In the genomic region with DNA sequence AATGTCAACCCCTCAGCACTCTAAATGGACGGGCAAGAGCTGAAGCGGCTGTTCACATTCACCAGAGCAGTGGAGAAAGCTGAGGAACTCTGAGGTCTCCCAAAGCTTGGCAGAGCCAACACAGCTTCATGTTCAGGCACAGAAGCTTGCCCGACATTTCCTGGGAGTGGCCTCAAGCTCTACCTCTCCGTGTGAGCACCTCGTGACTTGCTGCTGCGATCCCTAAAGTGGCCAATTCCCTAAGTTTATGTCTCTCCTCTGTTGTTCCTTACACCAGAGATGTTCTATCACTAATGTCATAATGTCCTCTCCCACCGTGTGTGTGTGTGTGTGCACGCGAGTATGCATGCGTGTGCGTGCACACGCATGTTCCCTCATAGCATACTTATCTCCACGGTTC, we compare ENCODE assay signal across 17 mouse cellular contexts. TPM values are rescaled to one million over a fixed set of nuclear protein-coding genes. Genes with fewer than 3 reads are reported as not detected.
A peak's percentile ranks its signal among the peaks of the same experiment; 100 is the strongest.
DNase-seq lines count a peak whose midpoint lies in the region; ATAC-seq and TF ChIP-seq lines count a peak whose summit lies in the region.
"Had no signal": no experiment of that assay in that cellular context is flagged by ENCODE, and none has a peak within 500 bp of the region (broad histone marks: within the 10 kb centered on the region; RNA-seq: fewer than 3 reads in every experiment).

No protein-coding gene starts in this region.

- no peak for TF ChIP-seq CTCF in G1E (IDR thresholded peaks at IDR 0.05; ENCODE audit: low read depth, low read length)

- no peaks in the 10 kb centered on the region for H3K27me3 ChIP-seq in heart, embryonic 16.5 days (ENCODE audit: control insufficient read depth, insufficient read depth, low read length)
- no peaks in the 10 kb centered on the region for H3K27me3 ChIP-seq in G1E (ENCODE audit: insufficient read depth, low read length)
- H3K27me3 ChIP-seq in liver, embryonic 11.5 days (replicated peaks; ENCODE audit: control insufficient read depth, insufficient read depth, low read length) = no peaks in the 10 kb centered on the region
- H3K27me3 ChIP-seq: heart, embryonic 13.5 days had no signal

- ATAC-seq in heart, embryonic 16.5 days (replicated peaks; ENCODE audit: extremely low read depth, insufficient read depth, low FRiP score) = no peak
- ATAC-seq in G1E (ENCODE audit: extremely low read depth, insufficient number of reproducible peaks, low FRiP score, poor library complexity, severe bottlenecking) = no peak
- ATAC-seq in liver, embryonic 11.5 days (replicated peaks; ENCODE audit: low FRiP score) = no peak
- ATAC-seq in megakaryocyte progenitor cell, adult 5-6 weeks (replicated peaks; ENCODE audit: poor library complexity) = 0 out of 2 replicates have a peak, but pooled peaks have one; percentile 3
- ATAC-seq: forebrain, postnatal 0 days; hindbrain, postnatal 0 days; intestine, postnatal 0 days had no signal

- peaks cover 45% of the 10 kb centered on the region for H3K4me1 ChIP-seq in heart, embryonic 16.5 days (ENCODE audit: control insufficient read depth, insufficient read depth, low read length)
- H3K4me1 ChIP-seq in G1E (ENCODE audit: insufficient read depth, low read depth, low read length) = peaks cover 97% of the 10 kb centered on the region
- H3K4me1 ChIP-seq in liver, embryonic 11.5 days (replicated peaks; ENCODE audit: control insufficient read depth, insufficient read depth, low read length) = peaks cover 86% of the 10 kb centered on the region

- H3K4me2 ChIP-seq in heart, embryonic 16.5 days (ENCODE audit: low read depth, low read length) = no peak overlapping the region
- peak overlapping the region; percentile 39 for H3K4me2 ChIP-seq in liver, embryonic 11.5 days
- H3K4me2 ChIP-seq: heart, embryonic 13.5 days had no signal

- H3K9ac ChIP-seq in heart, embryonic 16.5 days (ENCODE audit: low read length) = no peak overlapping the region
- H3K9ac ChIP-seq in liver, embryonic 11.5 days (ENCODE audit: low read depth, low read length) = peak overlapping the region; percentile 43; the same call in 1 of the 2 replicates
- H3K9ac ChIP-seq: forebrain, postnatal 0 days; heart, embryonic 13.5 days had no signal

- H3K9me3 ChIP-seq in heart, embryonic 16.5 days (replicated peaks; ENCODE audit: control insufficient read depth, low read length) = no peaks in the 10 kb centered on the region
- H3K9me3 ChIP-seq in G1E (replicated peaks) = no peaks in the 10 kb centered on the region
- no peaks in the 10 kb centered on the region for H3K9me3 ChIP-seq in liver, embryonic 11.5 days (ENCODE audit: control insufficient read depth, low read length)
- H3K9me3 ChIP-seq: forebrain, embryonic 10.5 days; heart, embryonic 13.5 days; midbrain, embryonic 10.5 days had no signal

- intact Hi-C loops in heart, postnatal 14 days (cut with DNase I) = no loop called here

- H3K27ac ChIP-seq in heart, embryonic 16.5 days (ENCODE audit: low read length) = peak overlapping the region; percentile 2; the same call in 1 of the 2 replicates
- peak overlapping the region; percentile 56; the same call in 1 of the 2 replicates for H3K27ac ChIP-seq in liver, embryonic 11.5 days (ENCODE audit: low read depth, low read length)
- H3K27ac ChIP-seq: heart, embryonic 13.5 days; hindbrain, postnatal 0 days; midbrain, embryonic 10.5 days had no signal

- no peak for DNase-seq in heart, postnatal 14 days
- no peak for DNase-seq in G1E (ENCODE audit: low spot score)
- DNase-seq in liver, embryonic 11.5 days (ENCODE audit: low spot score) = no peak
- DNase-seq in spleen, adult 18-20 months = no peak
- DNase-seq in right cerebral cortex, postnatal 25 days = no peak
- DNase-seq: adrenal gland, postnatal 14 days; cerebellum, adult 11-12 months; cerebellum, postnatal 14 days; forebrain, postnatal 0 days; lung, adult 2 months had no signal

- WGBS in heart, embryonic 16.5 days = 75% methylated on average over 13 of the region's 13 CpGs
- 63% methylated on average over 13 of the region's 13 CpGs for WGBS in liver, embryonic 11.5 days

- no peaks in the 10 kb centered on the region for H3K36me3 ChIP-seq in heart, embryonic 16.5 days (ENCODE audit: control insufficient read depth, insufficient read depth)
- H3K36me3 ChIP-seq in G1E (replicated peaks) = peaks cover 22% of the 10 kb centered on the region
- H3K36me3 ChIP-seq in liver, embryonic 11.5 days (ENCODE audit: control insufficient read depth, insufficient read depth, low read length) = no peaks in the 10 kb centered on the region
- H3K36me3 ChIP-seq: forebrain, embryonic 10.5 days; heart, embryonic 13.5 days; midbrain, embryonic 10.5 days had no signal

- no peak overlapping the region for H3K4me3 ChIP-seq in heart, embryonic 16.5 days (ENCODE audit: low read length)
- H3K4me3 ChIP-seq in G1E (ENCODE audit: low read depth, low read length) = peak overlapping the region; percentile 20; the same call in 1 of the 2 replicates
- H3K4me3 ChIP-seq in liver, embryonic 11.5 days (ENCODE audit: low read depth, low read length) = no peak overlapping the region
- H3K4me3 ChIP-seq: forebrain, embryonic 10.5 days; heart, embryonic 13.5 days; midbrain, embryonic 10.5 days had no signal

RNA-seq across cellular contexts. Expression of a gene that starts 42.3 kb away (rescaled TPM):
- 7.7 and 10.0 TPM in 2 replicates for polyA plus RNA-seq in heart, embryonic 16.5 days (2015; fragmentation: Nextera tagmentation; extraction: Ambion mirVana)
- 10 to 100 TPM in 1 of 2 experiments, 1 to 10 TPM in 1; 9.0 to 10.3 TPM for total RNA-seq in heart, postnatal 14 days (2021)
- total RNA-seq in G1E (2014; fragmentation: Nextera tagmentation) (102 and 173 TPM in 2 replicates), G1E (2017) (56.5 and 72.3 TPM in 2 replicates)
- 21.1 and 33.9 TPM in 2 replicates for polyA plus RNA-seq in G1E (2012)
- polyA plus RNA-seq in liver, embryonic 11.5 days (2014; fragmentation: Nextera tagmentation; extraction: Ambion mirVana) = 20.1 and 20.5 TPM in 2 replicates
- 47.3 and 62.2 TPM in 2 replicates for total RNA-seq in megakaryocyte progenitor cell, adult 5-6 weeks (2015)
- total RNA-seq in megakaryocyte progenitor cell, adult 5-6 weeks (2017) = 23.2 and 23.5 TPM in 2 replicates

RNA-seq across cellular contexts. Expression of a gene that starts 42.5 kb away (rescaled TPM):
- 0.09 and 0.30 TPM in 2 replicates for polyA plus RNA-seq in heart, embryonic 16.5 days (2015; fragmentation: Nextera tagmentation; extraction: Ambion mirVana)
- total RNA-seq in heart, postnatal 14 days (2021) = under 1 TPM in 1 of 2 experiments, not detected in 1; 0.34 TPM
- 8.7 and 13.8 TPM in 2 replicates for total RNA-seq in G1E (2014; fragmentation: Nextera tagmentation)
- total RNA-seq in G1E (2017) = 1.6 and 2.0 TPM in 2 replicates
- 0.23 and 0.36 TPM in 2 replicates for polyA plus RNA-seq in G1E (2012)
- polyA plus RNA-seq in liver, embryonic 11.5 days (2014; fragmentation: Nextera tagmentation; extraction: Ambion mirVana) = 0.21 and 0.48 TPM in 2 replicates
- 1.2 and 1.4 TPM in 2 replicates for total RNA-seq in megakaryocyte progenitor cell, adult 5-6 weeks (2015)
- 0.17 TPM in 1 of 2 replicates, not detected in the other for total RNA-seq in megakaryocyte progenitor cell, adult 5-6 weeks (2017)
